Mouse (Mus musculus): Measurements from ENCODE around the gene Rab28. TPM values are rescaled to one million over a fixed set of nuclear protein-coding genes. Genes with fewer than 3 reads are reported as not detected.
"Not testable (repeated sequence)": the region's sequence is repeated elsewhere in the genome, so short reads cannot be mapped to it uniquely, and the experiment has no call there.

The Rab28 gene
- polyA plus RNA-seq, 1 experiment from 2014 or later = 87.4 TPM

- H3K36me3 ChIP-seq = no peaks in the 10 kb centered on the region
- H3K9me3 ChIP-seq = no peaks in the 10 kb centered on the region
- no peak overlapping the region for H3K4me3 ChIP-seq
- H3K27ac ChIP-seq = no peak overlapping the region
- no peak for ATAC-seq (ENCODE audit: low FRiP score, low read depth)
- no peaks in the 10 kb centered on the region for H3K4me1 ChIP-seq
- no peak overlapping the region for H3K4me2 ChIP-seq (replicated peaks)
- no peak overlapping the region for H3K9ac ChIP-seq
- 80% methylated on average over 6 of the region's 6 CpGs for WGBS
- peaks cover 15% of the 10 kb centered on the region; the same call in 1 of the 2 replicates for H3K27me3 ChIP-seq
Measured at GRCm38 (mm10) chr5:41725573-41725972, 17.6 kb upstream of the Rab28 start.

- WGBS = under 1% methylated on average over 59 of the region's 63 CpGs
- ATAC-seq (ENCODE audit: low FRiP score, low read depth) = peak; percentile 85
Measured at GRCm38 (mm10) chr5:41707115-41708015, 592 bp downstream of the Rab28 start.

GRCm38 (mm10) chr5:41706777-41707114, 1.2 kb downstream of the Rab28 start:
- H3K4me1 ChIP-seq = peaks cover 18% of the 10 kb centered on the region
- H3K27ac ChIP-seq = peak overlapping the region; percentile 33; the same call in 1 of the 2 replicates
- no peaks in the 10 kb centered on the region for H3K9me3 ChIP-seq
- H3K4me3 ChIP-seq = peak overlapping the region; percentile 94
- H3K9ac ChIP-seq = peak overlapping the region; percentile 88
- no peak for ATAC-seq (ENCODE audit: low FRiP score, low read depth)
- H3K27me3 ChIP-seq = 0 out of 2 replicates have a peak, but pooled peaks cover 2% of the 10 kb centered on the region
- WGBS = 7% methylated on average over 9 of the region's 9 CpGs
- H3K36me3 ChIP-seq = no peaks in the 10 kb centered on the region
- peak overlapping the region; percentile 97 for H3K4me2 ChIP-seq (replicated peaks)

More at GRCm38 (mm10) chr5:41707115-41708015, 592 bp downstream of the Rab28 start:
- Histone ChIP-seq H3K4me3 (peak overlapping the region; percentile 94), H3K36me3 (no peaks in the 10 kb centered on the region), H3K27me3 (0 out of 2 replicates have a peak, but pooled peaks cover 2% of the 10 kb centered on the region), H3K4me2 (replicated peaks) (peak overlapping the region; percentile 97), H3K9ac (peak overlapping the region; percentile 88), H3K9me3 (no peaks in the 10 kb centered on the region), H3K4me1 (peaks cover 18% of the 10 kb centered on the region), H3K27ac (peak overlapping the region; percentile 69)

- H3K4me1 ChIP-seq; H3K4me3 ChIP-seq; H3K27ac ChIP-seq; ATAC-seq (ENCODE audit: low FRiP score, low read depth); H3K9me3 ChIP-seq; H3K36me3 ChIP-seq; H3K9ac ChIP-seq; H3K4me2 ChIP-seq (replicated peaks); H3K27me3 ChIP-seq: not testable (repeated sequence)
- 86% methylated on average over 4 of the region's 4 CpGs for WGBS
Measured at GRCm38 (mm10) chr5:41701085-41701484, 6.9 kb downstream of the Rab28 start.

- ATAC-seq (ENCODE audit: low FRiP score, low read depth) = no peak
- Histone ChIP-seq H3K27me3 (no peaks in the 10 kb centered on the region), H3K9ac (no peak overlapping the region), H3K4me1 (no peaks in the 10 kb centered on the region), H3K36me3 (peaks cover 3% of the 10 kb centered on the region; the same call in 1 of the 2 replicates), H3K27ac (no peak overlapping the region), H3K9me3 (no peaks in the 10 kb centered on the region), H3K4me3 (no peak overlapping the region), H3K4me2 (replicated peaks) (no peak overlapping the region)
Measured at GRCm38 (mm10) chr5:41697958-41698357, 10.0 kb downstream of the Rab28 start.

- Histone ChIP-seq H3K4me3 (no peak overlapping the region), H3K36me3 (peaks cover 10% of the 10 kb centered on the region), H3K27me3 (no peaks in the 10 kb centered on the region), H3K4me2 (replicated peaks) (no peak overlapping the region), H3K9ac (no peak overlapping the region), H3K4me1 (peaks cover 7% of the 10 kb centered on the region; the same call in 1 of the 2 replicates), H3K27ac (no peak overlapping the region), H3K9me3 (no peaks in the 10 kb centered on the region)
- no peak for ATAC-seq (ENCODE audit: low FRiP score, low read depth)
Measured at GRCm38 (mm10) chr5:41685016-41685415, 22.9 kb downstream of the Rab28 start.

- WGBS = 100% methylated on average over 2 of the region's 2 CpGs
- Histone ChIP-seq H3K4me2 (replicated peaks) (no peak overlapping the region), H3K9me3 (no peaks in the 10 kb centered on the region), H3K27me3 (no peaks in the 10 kb centered on the region), H3K9ac (no peak overlapping the region), H3K4me3 (no peak overlapping the region), H3K4me1 (peaks cover 7% of the 10 kb centered on the region; the same call in 1 of the 2 replicates), H3K27ac (no peak overlapping the region), H3K36me3 (peaks cover 10% of the 10 kb centered on the region)
- ATAC-seq (ENCODE audit: low FRiP score, low read depth) = no peak
Measured at GRCm38 (mm10) chr5:41683976-41684375, 24.0 kb downstream of the Rab28 start.

- Histone ChIP-seq H3K27ac (no peak overlapping the region), H3K9ac (no peak overlapping the region), H3K27me3 (no peaks in the 10 kb centered on the region), H3K4me1 (no peaks in the 10 kb centered on the region), H3K9me3 (no peaks in the 10 kb centered on the region), H3K36me3 (no peaks in the 10 kb centered on the region), H3K4me3 (no peak overlapping the region), H3K4me2 (replicated peaks) (no peak overlapping the region)
- no peak for ATAC-seq (ENCODE audit: low FRiP score, low read depth)
- WGBS = 72% methylated on average over 6 of the region's 6 CpGs
Measured at GRCm38 (mm10) chr5:41666012-41666411, 41.9 kb downstream of the Rab28 start.

- Histone ChIP-seq H3K9ac (no peak overlapping the region), H3K36me3 (no peaks in the 10 kb centered on the region), H3K4me2 (replicated peaks) (no peak overlapping the region), H3K27me3 (no peaks in the 10 kb centered on the region), H3K4me1 (no peaks in the 10 kb centered on the region), H3K4me3 (no peak overlapping the region), H3K27ac (no peak overlapping the region), H3K9me3 (no peaks in the 10 kb centered on the region)
- ATAC-seq (ENCODE audit: low FRiP score, low read depth) = no peak
- whole genome bisulfite sequencing = 69% methylated on average over 2 of the region's 2 CpGs
Measured at GRCm38 (mm10) chr5:41636793-41637192, 71.2 kb downstream of the Rab28 start.

GRCm38 (mm10) chr5:41627224-41628144, 80.5 kb downstream of the Rab28 start:
- Histone ChIP-seq H3K27me3 (no peaks in the 10 kb centered on the region), H3K4me2 (replicated peaks) (no peak overlapping the region), H3K9ac (no peak overlapping the region), H3K36me3 (no peaks in the 10 kb centered on the region; the same call in 1 of the 2 replicates), H3K27ac (no peak overlapping the region), H3K4me1 (no peaks in the 10 kb centered on the region), H3K9me3 (no peaks in the 10 kb centered on the region), H3K4me3 (no peak overlapping the region)
- ATAC-seq (ENCODE audit: low FRiP score, low read depth) = no peak
- WGBS = 90% methylated on average over 7 of the region's 7 CpGs

GRCm38 (mm10) chr5:41625544-41625943, 82.4 kb downstream of the Rab28 start:
- Histone ChIP-seq H3K27ac (no peak overlapping the region), H3K27me3 (no peaks in the 10 kb centered on the region), H3K9me3 (no peaks in the 10 kb centered on the region), H3K9ac (no peak overlapping the region), H3K4me1 (no peaks in the 10 kb centered on the region), H3K4me2 (replicated peaks) (no peak overlapping the region), H3K4me3 (no peak overlapping the region), H3K36me3 (no peaks in the 10 kb centered on the region; the same call in 1 of the 2 replicates)
- WGBS = 61% methylated on average over 7 of the region's 7 CpGs
- ATAC-seq (ENCODE audit: low FRiP score, low read depth) = no peak

- H3K36me3 ChIP-seq = no peaks in the 10 kb centered on the region; the same call in 1 of the 2 replicates
- H3K27ac ChIP-seq = no peak overlapping the region
- no peak overlapping the region for H3K4me3 ChIP-seq
- no peak overlapping the region for H3K9ac ChIP-seq
- WGBS = 84% methylated on average over 3 of the region's 3 CpGs
- H3K9me3 ChIP-seq = no peaks in the 10 kb centered on the region
- no peak for ATAC-seq (ENCODE audit: low FRiP score, low read depth)
- H3K4me1 ChIP-seq = 0 out of 2 replicates have a peak, but pooled peaks cover 3% of the 10 kb centered on the region
- H3K4me2 ChIP-seq (replicated peaks) = no peak overlapping the region
- H3K27me3 ChIP-seq = no peaks in the 10 kb centered on the region
Measured at GRCm38 (mm10) chr5:41621748-41622147, 86.2 kb downstream of the Rab28 start.

Data from limb, embryonic 13.5 days (tissue).